Mouse (Mus musculus) c-Kit-negative CD71-positive TER-119-positive erythroid progenitor cells, embryonic 14.5 days (primary cell): ENCODE results near the gene Serinc1.

Source experiments
- DNase-seq: peaks from one replicate; pipeline ENCODE4 v3.0.0-alpha.2; 2013; ENCODE audit warnings: low read depth, low spot score

Gene Serinc1

GRCm38 (mm10) chr10:57484741-57485140 lies 47.6 kb downstream of the Serinc1 start:
- DNase-seq = no peak

- no peak for DNase-seq
These were observed 50.6 kb downstream of the Serinc1 start for GRCm38 (mm10) chr10:57481717-57482116.

GRCm38 (mm10) chr10:57477121-57477843 lies 55.0 kb downstream of the Serinc1 start:
- no peak for DNase-seq
